Mouse (Mus musculus): ENCODE data around the gene Dzip1l. TPM values are rescaled to one million over a fixed set of nuclear protein-coding genes. Genes with fewer than 3 reads are reported as not detected.

Dzip1l gene
- polyA plus RNA-seq, 1 experiment from 2014 or later: 14.1 TPM

GRCm38 (mm10) chr9:99628581-99628980, 715 bp upstream of the Dzip1l start:
- Histone ChIP-seq H3K36me3 (no peaks in the 10 kb centered on the region), H3K4me1 (replicated peaks) (peaks cover 25% of the 10 kb centered on the region), H3K27me3 (no peaks in the 10 kb centered on the region), H3K9me3 (replicated peaks) (no peaks in the 10 kb centered on the region), H3K27ac (peak overlapping the region; percentile 94), H3K9ac (no peak overlapping the region), H3K4me2 (peak overlapping the region; percentile 75), H3K4me3 (peak overlapping the region; percentile 76; the same call in 1 of the 2 replicates)
- ATAC-seq (replicated peaks; ENCODE audit: insufficient number of reproducible peaks, insufficient read depth, low FRiP score, low read depth): no peak
- 64% methylated on average over 4 of the region's 4 CpGs for WGBS

GRCm38 (mm10) chr9:99630071-99630470, 775 bp downstream of the Dzip1l start:
- Histone ChIP-seq H3K36me3 (peaks cover 9% of the 10 kb centered on the region), H3K9me3 (replicated peaks) (no peaks in the 10 kb centered on the region), H3K27ac (peak overlapping the region; percentile 94), H3K4me3 (peak overlapping the region; percentile 76), H3K27me3 (no peaks in the 10 kb centered on the region), H3K4me1 (replicated peaks) (peaks cover 25% of the 10 kb centered on the region), H3K9ac (peak overlapping the region; percentile 62), H3K4me2 (peak overlapping the region; percentile 75)
- 3% methylated on average over 11 of the region's 11 CpGs for WGBS
- no peak for ATAC-seq (replicated peaks; ENCODE audit: insufficient number of reproducible peaks, insufficient read depth, low FRiP score, low read depth)

GRCm38 (mm10) chr9:99630528-99631125, 1.3 kb downstream of the Dzip1l start:
- Histone ChIP-seq H3K27me3 (no peaks in the 10 kb centered on the region), H3K36me3 (peaks cover 9% of the 10 kb centered on the region), H3K9ac (peak overlapping the region; percentile 62), H3K4me2 (peak overlapping the region; percentile 75), H3K4me3 (peak overlapping the region; percentile 76), H3K27ac (peak overlapping the region; percentile 94), H3K9me3 (replicated peaks) (no peaks in the 10 kb centered on the region), H3K4me1 (replicated peaks) (peaks cover 25% of the 10 kb centered on the region)
- WGBS: 44% methylated on average over 9 of the region's 9 CpGs
- no peak for ATAC-seq (replicated peaks; ENCODE audit: insufficient number of reproducible peaks, insufficient read depth, low FRiP score, low read depth)

- 52% methylated on average over 2 of the region's 2 CpGs for WGBS
- no peak for ATAC-seq (replicated peaks; ENCODE audit: insufficient number of reproducible peaks, insufficient read depth, low FRiP score, low read depth)
Measured at GRCm38 (mm10) chr9:99631781-99632180, 2.5 kb downstream of the Dzip1l start.

GRCm38 (mm10) chr9:99632264-99632663, 3.0 kb downstream of the Dzip1l start:
- peak overlapping the region; percentile 75 for H3K4me2 ChIP-seq
- peaks cover 19% of the 10 kb centered on the region for H3K36me3 ChIP-seq
- H3K4me1 ChIP-seq (replicated peaks): peaks cover 25% of the 10 kb centered on the region
- no peaks in the 10 kb centered on the region for H3K9me3 ChIP-seq (replicated peaks)
- 58% methylated on average over 8 of the region's 8 CpGs for WGBS
- ATAC-seq (replicated peaks; ENCODE audit: insufficient number of reproducible peaks, insufficient read depth, low FRiP score, low read depth): no peak
- no peak overlapping the region for H3K27ac ChIP-seq
- H3K27me3 ChIP-seq: no peaks in the 10 kb centered on the region
- no peak overlapping the region for H3K9ac ChIP-seq
- H3K4me3 ChIP-seq: no peak overlapping the region

More at GRCm38 (mm10) chr9:99631781-99632180, 2.5 kb downstream of the Dzip1l start:
- peak overlapping the region; percentile 75 for H3K4me2 ChIP-seq
- no peaks in the 10 kb centered on the region for H3K27me3 ChIP-seq
- H3K4me3 ChIP-seq: no peak overlapping the region
- H3K9me3 ChIP-seq (replicated peaks): no peaks in the 10 kb centered on the region
- H3K4me1 ChIP-seq (replicated peaks): peaks cover 25% of the 10 kb centered on the region
- H3K9ac ChIP-seq: no peak overlapping the region
- peaks cover 17% of the 10 kb centered on the region for H3K36me3 ChIP-seq
- H3K27ac ChIP-seq: no peak overlapping the region

GRCm38 (mm10) chr9:99636776-99637175, 7.5 kb downstream of the Dzip1l start:
- Histone ChIP-seq H3K36me3 (peaks cover 49% of the 10 kb centered on the region), H3K4me1 (replicated peaks) (peaks cover 8% of the 10 kb centered on the region), H3K9ac (no peak overlapping the region), H3K27me3 (no peaks in the 10 kb centered on the region), H3K9me3 (replicated peaks) (no peaks in the 10 kb centered on the region), H3K4me2 (no peak overlapping the region), H3K4me3 (no peak overlapping the region), H3K27ac (no peak overlapping the region)
- WGBS: 91% methylated on average over 1 of the region's 1 CpGs
- no peak for ATAC-seq (replicated peaks; ENCODE audit: insufficient number of reproducible peaks, insufficient read depth, low FRiP score, low read depth)

GRCm38 (mm10) chr9:99637227-99637626, 7.9 kb downstream of the Dzip1l start:
- H3K4me3 ChIP-seq: no peak overlapping the region
- 95% methylated on average over 17 of the region's 17 CpGs for WGBS
- no peaks in the 10 kb centered on the region for H3K9me3 ChIP-seq (replicated peaks)
- H3K4me1 ChIP-seq (replicated peaks): peaks cover 4% of the 10 kb centered on the region
- no peak overlapping the region for H3K9ac ChIP-seq
- H3K4me2 ChIP-seq: no peak overlapping the region
- ATAC-seq (replicated peaks; ENCODE audit: insufficient number of reproducible peaks, insufficient read depth, low FRiP score, low read depth): no peak
- H3K27ac ChIP-seq: no peak overlapping the region
- no peaks in the 10 kb centered on the region for H3K27me3 ChIP-seq
- H3K36me3 ChIP-seq: peaks cover 52% of the 10 kb centered on the region

GRCm38 (mm10) chr9:99637736-99638135, 8.4 kb downstream of the Dzip1l start:
- H3K9me3 ChIP-seq (replicated peaks): no peaks in the 10 kb centered on the region
- H3K27ac ChIP-seq: no peak overlapping the region
- H3K36me3 ChIP-seq: peaks cover 52% of the 10 kb centered on the region
- no peak overlapping the region for H3K9ac ChIP-seq
- no peaks in the 10 kb centered on the region for H3K27me3 ChIP-seq
- no peak overlapping the region for H3K4me2 ChIP-seq
- no peak overlapping the region for H3K4me3 ChIP-seq
- ATAC-seq (replicated peaks; ENCODE audit: insufficient number of reproducible peaks, insufficient read depth, low FRiP score, low read depth): no peak
- no peaks in the 10 kb centered on the region for H3K4me1 ChIP-seq (replicated peaks)
- 92% methylated on average over 13 of the region's 13 CpGs for WGBS

- ATAC-seq (replicated peaks; ENCODE audit: insufficient number of reproducible peaks, insufficient read depth, low FRiP score, low read depth): no peak
- H3K9me3 ChIP-seq (replicated peaks): no peaks in the 10 kb centered on the region
- H3K9ac ChIP-seq: no peak overlapping the region
- H3K4me2 ChIP-seq: no peak overlapping the region
- no peaks in the 10 kb centered on the region for H3K27me3 ChIP-seq
- peaks cover 42% of the 10 kb centered on the region for H3K36me3 ChIP-seq
- 90% methylated on average over 5 of the region's 5 CpGs for WGBS
- no peak overlapping the region for H3K4me3 ChIP-seq
- H3K4me1 ChIP-seq (replicated peaks): no peaks in the 10 kb centered on the region
- H3K27ac ChIP-seq: no peak overlapping the region
Measured at GRCm38 (mm10) chr9:99639957-99640356, 10.7 kb downstream of the Dzip1l start.

GRCm38 (mm10) chr9:99645416-99645815, 16.1 kb downstream of the Dzip1l start:
- Histone ChIP-seq H3K4me1 (replicated peaks) (no peaks in the 10 kb centered on the region), H3K9ac (no peak overlapping the region), H3K27me3 (no peaks in the 10 kb centered on the region), H3K4me3 (no peak overlapping the region), H3K4me2 (no peak overlapping the region), H3K27ac (no peak overlapping the region), H3K9me3 (replicated peaks) (no peaks in the 10 kb centered on the region), H3K36me3 (peaks cover 41% of the 10 kb centered on the region)
- 88% methylated on average over 6 of the region's 6 CpGs for WGBS
- no peak for ATAC-seq (replicated peaks; ENCODE audit: insufficient number of reproducible peaks, insufficient read depth, low FRiP score, low read depth)

- Histone ChIP-seq H3K27me3 (no peaks in the 10 kb centered on the region), H3K4me3 (no peak overlapping the region), H3K36me3 (peaks cover 48% of the 10 kb centered on the region), H3K9me3 (replicated peaks) (no peaks in the 10 kb centered on the region), H3K9ac (no peak overlapping the region), H3K27ac (no peak overlapping the region), H3K4me1 (replicated peaks) (no peaks in the 10 kb centered on the region), H3K4me2 (no peak overlapping the region)
- ATAC-seq (replicated peaks; ENCODE audit: insufficient number of reproducible peaks, insufficient read depth, low FRiP score, low read depth): no peak
- 85% methylated on average over 6 of the region's 6 CpGs for WGBS
Measured at GRCm38 (mm10) chr9:99646102-99646501, 16.8 kb downstream of the Dzip1l start.

- peaks cover 5% of the 10 kb centered on the region; the same call in 1 of the 2 replicates for H3K4me1 ChIP-seq (replicated peaks)
- H3K36me3 ChIP-seq: peaks cover 33% of the 10 kb centered on the region
- WGBS: 59% methylated on average over 10 of the region's 10 CpGs
- H3K9me3 ChIP-seq (replicated peaks): no peaks in the 10 kb centered on the region
- no peak for ATAC-seq (replicated peaks; ENCODE audit: insufficient number of reproducible peaks, insufficient read depth, low FRiP score, low read depth)
- H3K4me2 ChIP-seq: no peak overlapping the region
- no peak overlapping the region for H3K9ac ChIP-seq
- H3K27me3 ChIP-seq: no peaks in the 10 kb centered on the region
- H3K27ac ChIP-seq: no peak overlapping the region
- H3K4me3 ChIP-seq: no peak overlapping the region
Measured at GRCm38 (mm10) chr9:99660756-99661155, 31.5 kb downstream of the Dzip1l start.
